Mouse (Mus musculus): Measurements from ENCODE around the gene Cdh18. TPM values are rescaled to one million over a fixed set of nuclear protein-coding genes. Genes with fewer than 3 reads are reported as not detected.

Cdh18 gene
- polyA plus RNA-seq (2017; shearing (Covaris generic)), result not detected

GRCm38 (mm10) chr15:22548711-22549271, at the start of gene Cdh18:
Gene Cdh18, plus strand, starts transcription at chr15:22549022.

All from effector memory CD4-positive, alpha-beta T cell, adult 7 months (primary cell).